Mouse (Mus musculus) bone marrow, adult 2 months (tissue): ENCODE measurements around the gene Tedc1. TPM values are rescaled to one million over a fixed set of nuclear protein-coding genes. Genes with fewer than 3 reads are reported as not detected.

ENCODE experiments used
- H3K27ac ChIP-seq: fragments of 200-500 bp; 2 replicates; pipeline ENCODE4 v1.5.1; 2012; ENCODE audit warnings: low read depth, mild to moderate bottlenecking, control low read depth, inconsistent platforms, low read length; ENCODE audit not compliant: control insufficient read depth, poor library complexity, insufficient read depth
- H3K4me1 ChIP-seq: fragments of 200-500 bp; 2 replicates; pipeline ENCODE4 v1.6.1; 2011; ENCODE audit warnings: low read length; ENCODE audit not compliant: control insufficient read depth, insufficient read depth
- H3K4me3 ChIP-seq: fragments of 200-500 bp; replicated peaks from 2 replicates; pipeline ENCODE3; 2011; ENCODE audit warnings: mild to moderate bottlenecking, low read depth, low read length, control low read depth; ENCODE audit not compliant: control insufficient read depth
- CTCF ChIP-seq: fragments of 200-500 bp; IDR thresholded peaks from 2 replicates; pipeline ENCODE4 v1.5.1; 2011; ENCODE audit warnings: low read length, control low read depth; ENCODE audit not compliant: control insufficient read depth, insufficient read depth
- POLR2A ChIP-seq: fragments of 200-500 bp; IDR thresholded peaks from 2 replicates; pipeline ENCODE4 v1.6.1; 2011; ENCODE audit warnings: low read depth, mild to moderate bottlenecking, control low read depth, low read length, borderline replicate concordance; ENCODE audit not compliant: control insufficient read depth
- WGBS: fragments of 180-500 bp; shearing (Covaris S2); methylation state at CpG from one replicate; pipeline ENCODE4 v1.1.7; 2018; 5-methylcytosine and 5-hydroxymethylcytosine counted together
- polyA plus RNA-seq: library from polyadenylated mRNA; stranded (reverse); fragments of >200 nt; gene quantifications from 2 replicates; pipeline ENCODE4 v1.2.4, GENCODE M21; 2011; ENCODE audit warnings: low replicate concordance; ENCODE audit not compliant: missing spikeins, insufficient read depth, insufficient read length

The Tedc1 gene
- polyA plus RNA-seq, 1 experiment = 16.0 TPM

- Histone ChIP-seq H3K4me3 (no peak overlapping the region), H3K27ac (no peak overlapping the region), H3K4me1 (no peaks in the 10 kb centered on the region)
- WGBS = 66% methylated on average over 6 of the region's 6 CpGs
- no peak for TF ChIP-seq CTCF
- TF ChIP-seq POLR2A = no peak
Measured at GRCm38 (mm10) chr12:113207737-113208136, 51.5 kb downstream of the Tedc1 start.

DNA sequence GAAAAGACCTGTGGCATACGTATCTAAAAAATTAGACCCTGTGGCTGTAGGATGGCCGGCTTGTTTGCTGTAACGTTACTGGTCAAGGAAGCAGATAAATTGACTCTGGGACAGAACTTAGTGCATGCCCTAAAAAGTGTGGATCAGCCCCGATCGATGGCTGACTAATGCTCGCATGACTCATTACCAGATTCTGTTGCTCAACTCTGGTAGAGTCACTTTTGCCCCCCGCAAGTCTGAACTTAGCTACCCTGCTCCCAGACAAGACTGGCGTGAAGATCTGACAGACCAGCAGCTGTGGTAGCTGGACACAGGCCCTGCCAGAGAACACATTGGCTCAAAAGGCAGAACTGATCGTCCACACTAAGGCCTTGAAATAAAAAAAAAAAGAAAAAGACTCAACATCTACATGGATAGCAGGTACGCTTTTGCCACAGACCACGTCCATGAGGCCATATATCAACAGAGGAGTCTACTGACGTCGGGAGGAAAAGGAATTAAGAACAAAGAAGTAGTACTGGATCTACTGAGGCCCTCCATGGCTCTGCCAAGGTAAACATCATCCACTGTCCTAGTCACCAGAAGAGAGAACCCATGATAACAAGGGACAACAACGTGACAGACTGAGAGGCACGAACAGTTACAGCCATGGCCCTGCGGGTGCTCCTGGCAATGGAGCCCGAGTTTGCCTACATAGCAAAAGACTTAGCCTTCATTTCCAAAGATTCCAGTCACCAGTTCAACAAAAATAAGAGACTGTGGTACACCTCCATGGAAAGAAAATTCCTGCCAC, 54.6 kb downstream of the Tedc1 start:
- Histone ChIP-seq H3K4me1 (no peaks in the 10 kb centered on the region), H3K4me3 (no peak overlapping the region), H3K27ac (no peak overlapping the region)
- 74% methylated on average over 17 of the region's 17 CpGs for WGBS
- TF ChIP-seq CTCF (no peak), POLR2A (no peak)

DNA sequence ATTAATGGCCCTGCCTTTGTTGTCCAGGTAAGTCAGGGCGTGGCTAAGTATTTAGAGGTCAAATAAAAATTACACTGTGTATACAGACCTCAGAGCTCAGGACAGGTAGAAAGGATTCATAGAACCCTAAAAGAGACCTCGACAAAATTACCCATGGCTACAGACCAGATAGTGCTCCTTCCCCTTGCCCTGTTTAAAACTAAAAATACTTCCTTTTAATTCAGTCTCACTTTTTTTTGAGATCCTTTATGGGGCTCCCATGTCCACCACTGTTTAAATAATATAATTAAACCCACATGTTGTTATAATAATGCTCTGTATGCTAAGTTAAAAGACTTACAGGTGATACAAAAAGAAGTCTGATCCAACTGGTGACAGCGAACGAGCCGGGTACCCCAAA, 55.6 kb downstream of the Tedc1 start:
- 69% methylated on average over 5 of the region's 5 CpGs for WGBS
- Histone ChIP-seq H3K4me1 (no peaks in the 10 kb centered on the region), H3K27ac (no peak overlapping the region), H3K4me3 (no peak overlapping the region)
- TF ChIP-seq CTCF = no peak
- TF ChIP-seq POLR2A = no peak

GRCm38 (mm10) chr12:113212326-113212924, 56.2 kb downstream of the Tedc1 start:
- H3K27ac ChIP-seq = no peak overlapping the region
- H3K4me3 ChIP-seq = no peak overlapping the region
- H3K4me1 ChIP-seq = no peaks in the 10 kb centered on the region
- whole genome bisulfite sequencing = 43% methylated on average over 10 of the region's 10 CpGs
- TF ChIP-seq POLR2A = no peak
- TF ChIP-seq CTCF = no peak

GRCm38 (mm10) chr12:113213226-113213625, 57.0 kb downstream of the Tedc1 start:
- Histone ChIP-seq H3K27ac (no peak overlapping the region), H3K4me3 (no peak overlapping the region), H3K4me1 (no peaks in the 10 kb centered on the region)
- 81% methylated on average over 2 of the region's 2 CpGs for WGBS
- no peak for TF ChIP-seq CTCF
- TF ChIP-seq POLR2A = no peak

GRCm38 (mm10) chr12:113214072-113214808, 58.0 kb downstream of the Tedc1 start:
- no peak overlapping the region for H3K4me3 ChIP-seq
- no peaks in the 10 kb centered on the region for H3K4me1 ChIP-seq
- WGBS = 90% methylated on average over 25 of the region's 25 CpGs
- no peak overlapping the region for H3K27ac ChIP-seq
- TF ChIP-seq POLR2A = no peak
- no peak for TF ChIP-seq CTCF

GRCm38 (mm10) chr12:113214972-113215666, 58.9 kb downstream of the Tedc1 start:
- TF ChIP-seq POLR2A = no peak
- no peak for TF ChIP-seq CTCF
- H3K4me3 ChIP-seq = no peak overlapping the region
- H3K4me1 ChIP-seq = no peaks in the 10 kb centered on the region
- 74% methylated on average over 16 of the region's 16 CpGs for WGBS
- no peak overlapping the region for H3K27ac ChIP-seq

Other genes with a start within 250 kb of the Tedc1 start
- 0.77 and 6.4 TPM in 2 replicates for gene Jag2, start 226.6 kb upstream of the Tedc1 start, polyA plus RNA-seq
- 7.3 and 31.0 TPM in 2 replicates for gene Nudt14, start 214.3 kb upstream of the Tedc1 start, polyA plus RNA-seq
- gene Btbd6, start 179.9 kb upstream of the Tedc1 start, polyA plus RNA-seq = 3.3 and 6.3 TPM in 2 replicates
- 54.8 and 94.0 TPM in 2 replicates for gene Brf1, start 155.7 kb upstream of the Tedc1 start, polyA plus RNA-seq
- gene Pacs2, start 141.9 kb upstream of the Tedc1 start, polyA plus RNA-seq = 25.9 and 33.7 TPM in 2 replicates
- 1.3 and 3.0 TPM in 2 replicates for gene Tex22, start 81.9 kb upstream of the Tedc1 start, polyA plus RNA-seq
- 17.9 and 20.9 TPM in 2 replicates for gene Mta1, start 58.1 kb upstream of the Tedc1 start, polyA plus RNA-seq
- 23.6 and 24.6 TPM in 2 replicates for gene Crip2, start 16.2 kb upstream of the Tedc1 start, polyA plus RNA-seq
- gene Crip1, start 10.1 kb upstream of the Tedc1 start, polyA plus RNA-seq = 166 and 201 TPM in 2 replicates
- gene Tmem121, start 29.5 kb downstream of the Tedc1 start, polyA plus RNA-seq = not detected in 2 replicates